Mouse (Mus musculus): ENCODE results near the gene Ndc1.
"Not testable (repeated sequence)": the region's sequence is repeated elsewhere in the genome, so short reads cannot be mapped to it uniquely, and the experiment has no call there.

Gene Ndc1

DNA sequence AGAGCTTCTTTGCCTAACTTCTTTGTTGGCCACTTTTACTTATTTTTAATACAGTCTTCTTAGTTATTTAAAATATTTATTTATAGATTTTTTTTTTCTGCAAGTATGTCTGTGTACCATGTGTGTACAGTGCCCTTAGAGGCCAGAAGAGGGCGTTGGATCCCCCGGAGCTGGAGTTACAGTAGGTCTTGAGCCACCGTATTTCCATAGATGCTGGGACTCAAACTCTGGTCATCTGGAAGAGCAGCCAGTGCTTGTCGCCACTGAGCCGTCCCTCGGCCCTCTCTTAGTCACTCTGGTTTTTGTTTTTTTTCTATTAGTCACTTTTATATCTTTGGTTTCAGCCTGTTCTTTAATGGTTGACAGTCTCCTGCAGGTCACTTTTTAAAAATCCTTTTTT is 4.0 kb upstream of the Ndc1 start:
- DNase-seq (ENCODE audit: inconsistent age in 2 of 2, low spot score in 1 of 2): no peak

DNA sequence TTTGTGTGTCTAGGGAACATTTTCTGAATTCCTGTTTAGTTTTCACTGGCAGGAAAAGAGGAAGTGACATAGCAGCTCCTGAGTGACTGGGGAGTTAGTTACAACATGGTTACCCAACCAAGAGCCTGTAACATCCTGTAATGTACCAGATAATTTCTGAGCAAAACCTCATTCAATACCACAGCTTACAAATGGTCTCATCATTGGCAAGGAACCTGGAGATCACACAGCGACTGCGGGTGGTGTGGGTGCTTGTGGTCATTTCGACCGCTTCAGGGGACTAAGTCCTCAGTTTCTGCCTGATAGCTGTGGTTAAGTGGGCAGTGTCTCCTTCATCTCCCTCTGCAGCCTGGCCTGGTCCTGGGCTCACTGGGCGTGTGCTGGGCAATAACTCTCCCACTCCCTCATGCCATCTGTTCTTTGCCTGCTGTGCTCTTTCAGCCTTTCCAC is 3.4 kb upstream of the Ndc1 start:
- DNase-seq (ENCODE audit: inconsistent age in 2 of 2, low spot score in 1 of 2): no peak

DNA sequence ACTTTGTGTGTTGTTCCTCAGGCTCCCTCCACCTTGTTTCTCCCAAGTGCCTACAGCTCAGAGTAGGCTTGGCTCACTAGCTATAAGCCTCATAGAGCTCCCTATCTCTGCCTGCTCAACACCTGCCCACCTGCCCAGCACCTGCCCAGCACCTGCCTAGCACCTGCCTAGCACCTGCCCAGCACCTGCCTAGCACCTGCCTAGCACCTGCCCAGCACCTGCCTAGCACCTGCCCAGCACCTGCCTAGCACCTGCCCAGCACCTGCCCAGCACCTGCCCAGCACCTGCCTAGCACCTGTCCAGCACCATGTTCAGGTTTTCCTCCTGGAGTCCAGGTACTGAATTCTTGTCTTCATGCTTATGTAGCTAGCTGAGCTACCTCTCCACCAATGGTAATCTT is 1.2 kb upstream of the Ndc1 start:
- not testable (repeated sequence) for DNase-seq (ENCODE audit: inconsistent age in 2 of 2, low spot score in 1 of 2)

DNA sequence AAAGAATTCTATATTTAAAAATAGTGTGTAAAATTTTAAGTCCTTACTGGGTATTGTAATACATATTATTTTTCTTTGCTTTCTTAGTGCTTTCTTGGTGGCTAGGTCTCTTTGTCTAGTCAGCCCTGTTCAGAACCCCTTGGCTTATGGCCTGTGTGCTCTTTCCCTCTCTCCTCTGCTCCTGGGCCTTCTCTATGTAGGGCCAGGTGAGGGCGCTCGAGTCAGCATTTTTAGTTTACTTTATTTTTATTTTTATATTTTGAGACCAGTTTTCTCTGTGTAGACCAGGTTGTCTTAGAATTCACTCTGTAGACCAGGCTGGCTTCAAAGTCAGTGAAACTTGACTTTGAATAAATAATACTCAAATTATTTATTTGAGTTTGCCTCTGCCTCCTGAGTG is 4.7 kb downstream of the Ndc1 start:
- no peak for DNase-seq (ENCODE audit: inconsistent age in 2 of 2, low spot score in 1 of 2)

DNA sequence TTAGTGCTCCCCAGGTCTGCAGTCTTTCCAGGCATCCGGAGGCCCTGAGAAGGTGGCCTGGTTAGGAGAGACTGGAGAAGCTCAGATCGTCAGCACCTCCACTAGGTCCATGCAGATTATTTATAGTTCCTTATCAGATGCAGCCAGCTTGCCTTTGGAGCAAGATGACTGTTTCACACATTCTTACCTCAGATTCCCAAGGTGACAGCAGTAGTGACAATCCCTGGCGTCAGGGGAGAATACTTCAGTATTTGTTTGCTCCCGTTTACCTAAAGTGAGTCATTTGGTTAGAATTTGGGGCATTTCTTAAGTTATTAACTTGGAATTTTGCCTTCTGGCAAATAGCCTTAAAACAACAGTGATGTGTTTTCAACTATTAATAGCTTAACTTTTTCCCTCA is 7.1 kb downstream of the Ndc1 start:
- peak in 1 of 2 experiments; percentile 43 for DNase-seq (ENCODE audit: inconsistent age in 2 of 2, low spot score in 1 of 2)

DNA sequence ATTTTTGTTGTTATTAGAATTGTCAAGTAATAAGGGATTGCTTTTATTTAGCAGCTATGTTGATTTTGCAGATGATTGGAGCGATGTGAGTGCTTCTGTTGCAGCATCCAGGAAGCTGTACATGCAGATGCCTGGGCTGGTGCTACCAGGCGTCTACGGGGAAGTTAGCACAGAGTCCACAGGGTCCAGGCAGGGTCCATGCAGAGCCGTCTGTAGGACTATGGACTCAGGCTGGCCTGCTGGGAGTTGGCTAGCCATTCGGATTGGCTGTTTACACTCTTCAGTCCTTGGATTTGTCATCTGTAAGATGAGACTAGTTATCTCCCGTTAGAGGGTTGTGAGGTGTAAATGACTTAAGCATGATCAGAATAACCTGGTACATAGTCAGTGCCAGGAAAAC is 11.4 kb downstream of the Ndc1 start:
- no peak for DNase-seq (ENCODE audit: inconsistent age in 2 of 2, low spot score in 1 of 2)

DNA sequence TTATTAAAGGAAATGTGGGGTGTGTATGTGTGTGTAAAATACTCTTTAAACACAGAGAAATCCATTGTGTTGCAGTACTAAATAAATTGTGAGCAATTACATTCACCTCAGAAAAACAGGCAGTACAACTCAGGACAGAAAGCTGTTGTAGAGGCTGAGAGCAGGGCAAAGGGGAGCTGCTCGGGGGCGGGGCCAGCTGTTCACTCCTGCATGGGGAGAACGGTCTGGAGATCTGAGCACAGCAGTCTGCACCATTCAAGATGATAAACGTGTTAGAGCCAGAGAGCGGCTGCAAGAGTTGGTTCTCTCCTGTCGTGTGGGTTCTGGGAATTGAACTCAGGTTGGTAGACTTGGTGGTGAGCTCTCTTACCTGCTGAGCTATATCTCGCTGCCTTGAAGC is 13.3 kb downstream of the Ndc1 start:
- DNase-seq (ENCODE audit: inconsistent age in 2 of 2, low spot score in 1 of 2): no peak

DNA sequence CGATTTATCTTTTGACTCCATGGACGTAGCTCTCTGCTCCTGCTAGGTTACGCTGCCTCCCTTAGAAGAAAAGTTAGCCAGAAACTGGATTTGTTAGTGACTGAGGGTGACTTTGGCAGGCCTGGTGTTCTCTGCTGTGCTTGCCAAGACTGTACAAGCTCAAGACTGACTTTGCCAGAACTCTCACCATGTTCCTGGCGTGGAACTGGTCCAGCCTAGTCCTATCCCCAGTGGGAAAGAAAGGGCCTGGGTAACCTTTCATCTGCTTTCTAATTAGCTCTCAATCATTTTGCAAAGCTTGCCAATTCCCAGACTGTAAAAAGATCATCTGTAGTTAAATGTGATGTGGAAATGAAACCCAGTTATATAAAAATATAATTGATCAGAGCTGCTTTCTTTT is 19.5 kb downstream of the Ndc1 start:
- peak in 1 of 2 experiments; percentile 55 for DNase-seq (ENCODE audit: inconsistent age in 2 of 2, low spot score in 1 of 2)

DNA sequence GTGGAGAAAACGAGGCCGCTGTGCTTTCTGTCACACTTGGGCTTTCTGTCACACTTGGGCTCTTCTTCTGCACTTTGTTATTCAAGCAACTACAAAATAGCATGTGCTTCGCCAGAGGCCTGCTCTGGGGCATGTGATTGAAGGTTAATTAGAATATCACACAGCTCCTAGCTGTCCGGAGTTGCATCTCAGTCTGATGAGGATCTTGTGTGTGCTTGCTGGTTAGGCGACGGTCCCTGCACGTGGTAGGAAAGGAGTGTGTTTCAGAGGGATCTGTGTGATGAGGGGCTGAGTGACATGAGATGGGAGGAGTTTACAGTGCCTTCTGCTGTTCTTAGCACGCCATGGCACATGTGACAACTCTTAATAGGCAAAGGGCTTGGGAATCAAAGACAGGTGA is 19.9 kb downstream of the Ndc1 start:
- no peak for DNase-seq (ENCODE audit: inconsistent age in 2 of 2, low spot score in 1 of 2)

DNA sequence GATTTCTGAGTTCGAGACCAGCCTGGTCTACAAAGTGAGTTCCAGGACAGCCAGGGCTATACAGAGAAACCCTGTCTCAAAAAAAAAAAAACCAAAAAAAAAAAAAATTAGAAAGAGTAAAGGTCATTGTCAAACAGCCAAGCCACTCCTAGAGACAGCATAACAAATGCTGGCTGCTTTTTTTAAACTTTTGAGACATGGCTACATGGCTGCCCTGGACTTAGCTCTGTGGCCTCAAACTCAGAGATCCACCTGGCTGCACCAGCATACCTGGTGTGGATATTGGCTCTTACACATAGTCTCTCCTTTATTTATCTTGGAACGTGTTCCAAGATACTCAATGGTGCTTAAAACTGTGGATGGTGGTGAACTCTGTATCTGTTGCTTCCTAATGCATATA is 20.7 kb downstream of the Ndc1 start:
- no peak for DNase-seq (ENCODE audit: inconsistent age in 2 of 2, low spot score in 1 of 2)

DNA sequence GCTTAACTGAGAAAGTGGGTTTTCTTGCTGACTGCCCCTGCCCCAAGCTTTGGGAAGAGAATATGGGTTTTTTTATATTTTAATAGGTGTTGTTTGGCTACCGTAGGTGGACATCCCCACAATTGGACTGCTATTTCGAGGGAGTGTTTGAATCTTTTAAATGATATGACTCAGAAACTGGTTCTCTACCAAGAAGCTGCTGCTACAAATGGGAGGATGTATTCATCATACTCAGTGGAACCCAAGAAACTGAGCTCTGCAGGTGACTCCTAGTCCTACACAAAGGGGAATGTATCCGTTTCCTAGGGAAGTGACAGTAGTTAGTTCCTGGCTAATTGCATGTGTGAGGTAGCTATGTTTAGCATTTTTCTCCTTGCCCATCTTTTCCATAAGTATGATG is 21.8 kb downstream of the Ndc1 start:
- no peak for DNase-seq (ENCODE audit: inconsistent age in 2 of 2, low spot score in 1 of 2)

DNA sequence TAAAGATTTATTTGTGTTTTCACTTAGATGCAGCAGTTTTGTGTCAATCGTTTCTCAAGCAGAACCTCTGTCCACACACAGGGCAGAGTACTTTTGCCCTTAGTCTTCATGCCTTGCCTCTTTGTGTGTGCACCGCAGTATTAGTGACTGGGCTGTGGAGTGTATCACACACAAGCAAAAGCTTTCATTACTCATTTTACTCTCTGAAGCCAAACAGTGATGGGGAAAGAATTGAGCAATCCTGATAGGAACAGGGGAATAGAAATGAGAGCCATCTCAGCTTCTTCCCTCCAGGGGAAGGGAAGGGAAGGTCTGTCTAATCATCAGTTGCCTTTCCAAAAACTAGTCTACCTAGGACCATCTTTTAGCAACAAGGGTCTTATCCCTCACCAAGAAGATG is 26.2 kb downstream of the Ndc1 start:
- peak in 1 of 2 experiments; percentile 20 for DNase-seq (ENCODE audit: inconsistent age in 2 of 2, low spot score in 1 of 2)

DNA sequence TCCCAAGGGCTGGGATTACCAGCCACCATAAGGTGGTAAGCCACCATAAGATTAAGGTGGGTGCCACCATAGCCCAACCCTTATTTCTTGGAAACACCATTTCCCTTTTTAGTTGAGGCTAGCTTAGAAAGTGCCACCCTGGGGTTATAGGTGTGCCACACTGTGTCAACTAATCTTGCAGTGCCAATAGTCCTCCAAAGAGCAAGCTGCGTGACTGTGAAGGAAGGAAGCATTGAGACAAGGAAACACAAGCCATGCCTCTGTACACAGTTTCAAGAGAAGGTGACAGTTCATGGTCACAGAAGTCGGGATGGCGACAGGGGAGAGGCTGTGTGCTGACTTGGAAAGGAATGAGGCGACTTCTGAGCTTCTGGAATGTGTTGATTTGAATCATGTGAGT is 52.6 kb downstream of the Ndc1 start:
- DNase-seq (ENCODE audit: inconsistent age in 2 of 2, low spot score in 1 of 2): no peak

DNA sequence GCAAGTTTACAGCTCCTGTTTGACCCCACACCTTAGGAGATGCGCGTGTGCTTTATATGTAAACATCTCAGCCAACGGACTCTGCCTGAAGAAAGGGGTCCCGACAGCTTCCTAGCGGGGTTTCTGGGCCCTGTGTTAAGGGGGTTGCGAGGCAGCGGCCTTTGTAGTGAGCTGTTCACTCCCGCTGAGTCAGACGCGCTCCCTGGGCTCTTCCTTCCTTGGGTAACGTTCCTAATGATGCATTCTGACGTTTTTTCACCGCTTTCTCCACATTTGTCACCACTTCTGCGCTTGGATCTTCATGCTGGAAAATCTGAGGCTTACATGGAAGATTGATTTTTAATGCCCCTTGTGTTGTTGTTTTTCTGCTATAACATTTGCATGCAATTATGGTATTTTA is 54.1 kb downstream of the Ndc1 start:
- peak in 1 of 2 experiments; percentile 18 for DNase-seq (ENCODE audit: inconsistent age in 2 of 2, low spot score in 1 of 2)

DNA sequence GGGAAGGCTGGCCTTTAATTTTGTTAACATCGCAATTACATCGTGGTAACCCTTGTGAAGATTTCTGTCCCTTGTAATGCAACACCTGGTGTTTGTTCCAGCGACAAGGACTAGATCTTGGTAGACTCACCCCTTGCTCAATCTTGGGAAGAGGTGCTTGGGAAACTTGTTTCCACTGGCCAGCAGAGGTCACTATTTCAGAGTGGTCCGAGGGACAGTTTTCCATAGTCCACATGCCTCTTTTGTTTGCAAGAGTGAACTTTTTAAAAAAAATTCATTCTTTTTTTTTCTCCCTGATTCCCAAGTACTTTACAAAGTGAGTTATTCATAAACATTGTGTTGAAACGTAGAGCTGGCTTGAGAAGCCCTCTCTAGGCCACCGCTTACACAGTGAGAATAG is 54.6 kb downstream of the Ndc1 start:
- peak; percentile 38 to 78 for DNase-seq (ENCODE audit: inconsistent age in 2 of 2, low spot score in 1 of 2)

DNA sequence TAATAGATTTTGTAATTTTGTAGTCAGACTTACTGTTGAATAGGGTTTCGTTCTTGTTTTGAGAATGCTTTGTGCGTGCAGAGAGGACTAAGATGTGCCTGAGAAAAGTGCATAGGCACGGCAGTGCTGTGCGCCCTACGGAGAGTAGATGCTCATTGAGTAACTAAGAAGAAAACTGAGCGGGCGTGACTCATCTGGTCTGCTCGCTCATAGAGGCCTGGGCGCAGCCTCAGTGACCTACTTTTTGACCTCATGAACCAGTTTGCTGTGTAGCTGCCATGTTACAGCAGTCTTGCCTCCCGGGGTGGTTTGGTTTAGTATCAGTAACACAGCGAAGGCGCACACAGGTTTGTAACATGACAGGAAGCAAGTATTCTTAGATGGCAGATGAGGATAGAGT is 58.0 kb downstream of the Ndc1 start:
- peak in 1 of 2 experiments; percentile 41 for DNase-seq (ENCODE audit: inconsistent age in 2 of 2, low spot score in 1 of 2)

DNA sequence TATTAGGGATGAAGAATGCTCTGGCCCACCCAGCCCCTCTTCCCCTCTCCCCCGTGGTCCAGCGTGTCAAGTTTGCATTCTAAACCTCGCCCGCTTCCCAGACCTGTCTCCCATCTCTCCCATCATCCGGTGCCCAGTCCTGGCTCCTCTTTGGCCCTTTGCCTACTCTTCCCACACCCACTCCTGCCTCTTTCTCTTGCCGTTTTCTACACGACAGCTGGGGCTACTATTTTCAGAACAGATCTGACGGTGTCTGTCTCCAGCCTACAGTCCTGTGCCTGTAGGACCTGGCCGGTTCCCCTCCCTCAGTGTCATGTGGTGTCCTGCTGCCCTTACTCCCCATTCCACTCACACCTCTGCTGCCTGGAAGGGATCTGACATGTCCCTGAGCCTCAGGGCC is 59.0 kb downstream of the Ndc1 start:
- no peak for DNase-seq (ENCODE audit: inconsistent age in 2 of 2, low spot score in 1 of 2)

DNA sequence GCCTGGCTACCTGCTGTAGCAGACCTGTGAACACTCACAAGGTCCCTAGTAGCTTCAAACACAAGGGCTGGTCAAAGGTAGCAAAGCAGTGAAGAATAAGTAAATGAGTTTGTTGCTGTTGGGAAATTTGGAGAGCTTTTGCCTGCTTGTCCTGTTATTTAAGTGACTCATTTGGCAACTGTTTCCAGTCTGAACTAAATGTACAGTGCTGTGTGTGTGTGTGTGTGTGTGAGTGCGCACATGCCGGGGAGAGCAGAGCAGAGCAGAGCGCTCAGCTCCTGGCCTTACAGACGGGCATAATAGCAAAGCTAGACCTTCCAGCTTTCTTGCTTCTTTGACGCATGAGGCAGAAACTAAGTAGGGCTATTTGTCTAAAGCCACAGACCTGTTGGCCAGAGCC is 65.1 kb downstream of the Ndc1 start:
- DNase-seq (ENCODE audit: inconsistent age in 2 of 2, low spot score in 1 of 2): peak; percentile 54 to 66

DNA sequence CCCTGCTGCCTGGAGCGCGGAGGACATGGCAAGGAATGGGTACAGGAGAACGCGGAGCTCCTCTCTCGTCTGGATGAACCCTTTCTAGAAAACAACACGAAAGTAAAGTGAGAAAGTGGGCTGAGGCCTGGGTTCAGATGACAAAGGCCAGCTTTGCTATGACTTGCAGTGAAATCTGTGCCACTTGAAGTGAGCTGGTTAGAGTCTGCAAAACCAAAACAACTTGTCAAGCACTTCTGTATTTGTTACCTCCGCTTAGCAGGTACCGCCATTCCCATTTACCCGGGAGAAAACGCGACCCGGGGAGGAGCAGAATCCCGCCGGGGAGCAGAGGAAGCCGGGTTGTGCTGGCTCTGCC is 66.4 kb downstream of the Ndc1 start:
- DNase-seq (ENCODE audit: inconsistent age in 2 of 2, low spot score in 1 of 2): no peak

DNA sequence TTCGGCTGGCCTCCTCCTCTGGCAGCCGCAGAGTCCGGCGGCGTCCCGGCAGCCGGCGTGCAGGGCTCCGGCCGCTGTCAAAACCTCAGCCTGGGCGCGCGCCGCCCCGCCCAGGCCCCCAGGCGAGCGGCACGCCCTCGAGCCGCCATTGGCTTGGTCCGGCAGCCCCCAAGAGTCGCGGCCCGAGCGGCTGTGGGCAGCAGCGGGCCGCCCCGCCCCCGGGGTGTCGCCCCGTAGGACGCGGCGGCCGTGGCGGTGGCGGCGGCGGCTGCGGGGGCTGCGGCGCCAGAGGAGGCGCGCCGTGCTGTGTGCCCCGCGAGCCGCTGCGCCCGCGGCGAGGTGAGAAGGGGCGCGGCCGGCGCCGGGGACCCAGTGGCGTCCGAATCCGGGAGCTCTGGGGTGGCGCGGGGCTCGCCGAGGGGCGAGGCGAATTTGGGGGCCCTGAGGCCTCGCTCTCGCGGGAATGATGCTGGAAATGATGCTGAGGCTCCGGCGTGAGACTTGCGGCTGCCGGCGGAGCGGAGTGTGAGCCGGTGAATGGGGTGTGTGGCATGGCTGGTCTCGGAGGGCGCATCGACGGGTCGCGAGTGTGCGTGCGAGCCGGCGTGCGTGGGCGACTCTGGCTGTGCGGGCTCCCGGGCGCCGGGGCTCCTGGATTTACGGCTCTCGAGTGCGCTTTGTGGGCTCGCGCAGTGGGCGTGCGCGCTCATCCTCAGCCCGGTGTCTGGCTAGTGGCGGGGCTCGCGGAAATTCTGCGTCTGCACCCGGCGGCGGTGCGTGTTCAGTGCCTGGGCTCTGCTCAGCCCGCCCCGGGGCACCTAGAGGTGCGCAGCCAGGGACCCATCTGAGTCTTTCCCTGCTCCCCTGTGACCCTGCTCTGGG is 67.0 kb downstream of the Ndc1 start, which contains the start of gene Glis1:
Glis1 (plus strand) TSS at position 236 of the 882 bp plus-strand sequence.
- DNase-seq (ENCODE audit: inconsistent age in 2 of 2, low spot score in 1 of 2): peak; percentile 86 to 90

DNA sequence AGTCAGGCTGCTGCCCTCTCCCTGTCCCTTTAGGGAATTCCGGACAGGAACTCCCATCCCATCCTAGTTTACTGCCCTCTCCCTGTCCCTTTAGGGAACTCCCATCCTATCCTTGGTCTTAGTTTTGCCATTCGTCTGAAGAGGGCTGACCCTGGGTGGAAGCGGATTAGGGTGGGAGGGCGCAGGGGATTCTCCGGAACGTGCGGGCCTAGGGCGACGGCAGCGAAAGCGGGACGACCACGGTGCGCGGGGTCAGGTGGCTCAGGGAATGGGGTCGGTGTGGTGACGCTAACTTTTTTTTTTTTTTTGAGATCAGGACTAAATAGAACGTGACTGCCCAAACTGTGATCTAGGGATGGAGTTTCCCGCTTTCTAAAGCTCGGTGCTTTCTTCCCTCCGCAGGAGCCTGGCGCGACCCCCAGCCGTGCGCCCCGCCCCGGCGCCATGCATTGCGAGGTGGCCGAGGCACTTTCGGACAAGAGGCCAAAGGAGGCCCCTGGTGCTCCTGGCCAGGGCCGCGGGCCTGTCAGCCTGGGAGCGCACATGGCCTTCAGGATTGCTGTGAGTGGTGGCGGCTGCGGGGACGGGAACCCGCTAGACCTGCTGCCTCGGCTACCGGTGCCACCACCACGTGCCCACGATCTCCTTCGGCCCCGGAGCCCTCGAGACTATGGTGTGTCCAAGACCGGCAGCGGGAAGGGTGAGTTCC is 67.8 kb downstream of the Ndc1 start:
- DNase-seq (ENCODE audit: inconsistent age in 2 of 2, low spot score in 1 of 2): no peak

DNA sequence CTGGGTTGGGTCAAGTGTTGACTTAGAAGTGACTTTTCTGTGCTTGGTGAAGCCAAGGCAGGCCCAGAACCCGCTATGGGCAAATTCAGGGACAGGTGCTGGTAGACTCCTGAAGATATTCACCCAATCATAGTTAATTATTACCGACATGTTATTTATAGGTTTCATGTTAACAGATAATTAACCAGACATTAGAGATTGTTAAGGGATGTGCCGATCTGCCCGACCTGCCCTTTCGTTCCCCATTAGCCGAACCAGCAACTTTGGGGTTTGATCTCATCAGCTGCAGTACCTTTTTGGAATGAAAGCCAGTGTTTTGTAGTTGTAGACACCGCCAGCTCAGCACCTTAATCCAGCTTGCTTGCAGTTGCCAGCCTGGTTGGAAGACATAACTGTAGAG is 68.9 kb downstream of the Ndc1 start:
- no peak for DNase-seq (ENCODE audit: inconsistent age in 2 of 2, low spot score in 1 of 2)
